Mouse (Mus musculus) heart, embryonic 10.5 days (tissue): Measurements from ENCODE around the gene R3hdm1. TPM values are rescaled to one million over a fixed set of nuclear protein-coding genes. Genes with fewer than 3 reads are reported as not detected.
A peak's percentile ranks its signal among the peaks of the same experiment; 100 is the strongest.
"Not testable (repeated sequence)": the region's sequence is repeated elsewhere in the genome, so short reads cannot be mapped to it uniquely, and the experiment has no call there.

Experiments
- DNase-seq: peaks from one replicate; pipeline ENCODE4 v3.0.0-alpha.2; 2017; ENCODE audit warnings: low spot score
- H3K27ac ChIP-seq: fragments of 300-500 bp; sonication (generic); 2 replicates; pipeline ENCODE4 v1.5.1; 2016; ENCODE audit warnings: mild to moderate bottlenecking
- H3K27me3 ChIP-seq: fragments of 300-500 bp; sonication (generic); 2 replicates; pipeline ENCODE4 v1.6.1; 2016; ENCODE audit warnings: mild to moderate bottlenecking; ENCODE audit not compliant: poor library complexity, insufficient read depth, severe bottlenecking
- H3K36me3 ChIP-seq: fragments of 300-500 bp; sonication (generic); 2 replicates; pipeline ENCODE4 v1.6.1; 2016; ENCODE audit warnings: mild to moderate bottlenecking, moderate library complexity
- H3K4me1 ChIP-seq: fragments of 300-500 bp; sonication (generic); 2 replicates; pipeline ENCODE4 v1.6.1; 2016; ENCODE audit warnings: mild to moderate bottlenecking
- H3K4me3 ChIP-seq: fragments of 300-500 bp; sonication (generic); 2 replicates; pipeline ENCODE4 v1.5.1; 2016; ENCODE audit warnings: mild to moderate bottlenecking, moderate library complexity
- H3K9me3 ChIP-seq: fragments of 300-500 bp; sonication (generic); 2 replicates; pipeline ENCODE4 v1.6.1; 2016; ENCODE audit warnings: mild to moderate bottlenecking, moderate library complexity
- WGBS: fragments of 180-500 bp; shearing (Covaris S2); methylation state at CpG from one replicate; pipeline ENCODE4 v1.1.7; 2016; 5-methylcytosine and 5-hydroxymethylcytosine counted together
- polyA plus RNA-seq: library from polyadenylated mRNA; unstranded; fragments of >200 nt; fragmentation: Nextera tagmentation; extraction: Ambion mirVana; gene quantifications from 2 replicates; pipeline ENCODE4 v1.2.1, GENCODE M21; 2016

Gene R3hdm1
- polyA plus RNA-seq, 1 experiment from 2014 or later = 62.3 TPM

- no peak for DNase-seq
- WGBS = 91% methylated on average over 1 of the region's 1 CpGs
- Histone ChIP-seq H3K9me3 (no peaks in the 10 kb centered on the region), H3K27me3 (no peaks in the 10 kb centered on the region), H3K36me3 (peaks cover 4% of the 10 kb centered on the region), H3K4me1 (no peaks in the 10 kb centered on the region), H3K4me3 (no peak overlapping the region), H3K27ac (no peak overlapping the region)
These were observed 24.5 kb upstream of the R3hdm1 start for GRCm38 (mm10) chr1:128078646-128079045.

- DNase-seq = no peak
- Histone ChIP-seq H3K36me3 (no peaks in the 10 kb centered on the region; the same call in 1 of the 2 replicates), H3K27me3 (no peaks in the 10 kb centered on the region), H3K4me3 (no peak overlapping the region), H3K4me1 (no peaks in the 10 kb centered on the region), H3K27ac (no peak overlapping the region), H3K9me3 (no peaks in the 10 kb centered on the region)
- 72% methylated on average over 5 of the region's 5 CpGs for WGBS
These were observed 22.0 kb upstream of the R3hdm1 start for GRCm38 (mm10) chr1:128080936-128081696.

- Histone ChIP-seq H3K4me3 (no peak overlapping the region), H3K9me3 (no peaks in the 10 kb centered on the region), H3K27ac (no peak overlapping the region), H3K4me1 (no peaks in the 10 kb centered on the region), H3K27me3 (no peaks in the 10 kb centered on the region), H3K36me3 (peaks cover 3% of the 10 kb centered on the region; the same call in 1 of the 2 replicates)
- WGBS = 76% methylated on average over 7 of the region's 7 CpGs
- DNase-seq = no peak
These were observed 21.2 kb upstream of the R3hdm1 start for GRCm38 (mm10) chr1:128081873-128082272.

DNA sequence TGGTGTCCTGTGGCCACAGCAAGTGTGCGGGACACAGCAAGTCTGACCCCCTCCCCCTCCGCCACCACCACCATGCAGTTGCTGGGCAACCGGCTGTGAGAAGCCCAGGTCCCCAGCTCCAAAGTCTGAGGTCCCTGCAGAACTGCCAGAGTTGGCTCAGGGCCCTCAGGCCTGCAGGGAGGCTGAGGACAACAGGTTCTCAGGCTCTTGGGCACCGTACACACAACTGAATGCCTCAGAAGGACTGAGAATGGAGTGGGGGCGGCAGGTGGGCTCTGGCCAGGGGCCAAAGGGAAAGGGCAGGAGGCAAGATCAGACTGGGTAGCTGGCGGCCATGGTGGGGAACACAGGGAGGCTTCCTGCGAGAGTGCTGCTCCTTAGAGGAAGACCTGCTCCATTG lies 20.3 kb upstream of the R3hdm1 start:
- no peak for DNase-seq
- Histone ChIP-seq H3K4me3 (no peak overlapping the region), H3K4me1 (no peaks in the 10 kb centered on the region), H3K36me3 (peaks cover 3% of the 10 kb centered on the region; the same call in 1 of the 2 replicates), H3K9me3 (no peaks in the 10 kb centered on the region), H3K27ac (0 out of 2 replicates have a peak overlapping the region, but pooled peaks have one; percentile 49), H3K27me3 (no peaks in the 10 kb centered on the region)
- 86% methylated on average over 7 of the region's 7 CpGs for WGBS

DNA sequence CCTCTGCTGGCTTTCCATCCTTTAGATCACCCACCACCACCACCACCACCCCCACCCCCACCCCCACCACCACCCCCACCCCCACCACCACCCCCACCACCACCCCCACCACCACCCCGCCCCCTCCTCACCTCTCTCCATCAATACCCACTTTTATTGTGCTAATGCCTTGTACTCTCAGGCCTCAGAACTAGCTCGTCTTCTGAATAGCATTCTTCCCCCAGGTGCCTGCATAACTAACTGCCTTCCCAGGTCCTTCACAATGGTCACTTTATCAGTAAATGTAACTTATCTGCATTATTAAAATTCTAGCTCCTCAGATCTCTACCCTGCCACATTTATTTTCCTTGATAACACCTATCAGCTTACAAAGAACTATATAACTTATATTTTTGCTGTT lies 8.4 kb upstream of the R3hdm1 start:
- DNase-seq = no peak

GRCm38 (mm10) chr1:128098309-128098708 lies 4.8 kb upstream of the R3hdm1 start:
- Histone ChIP-seq H3K27me3 (no peaks in the 10 kb centered on the region), H3K27ac (no peak overlapping the region), H3K9me3 (no peaks in the 10 kb centered on the region), H3K4me3 (no peak overlapping the region), H3K36me3 (no peaks in the 10 kb centered on the region), H3K4me1 (no peaks in the 10 kb centered on the region)
- no peak for DNase-seq
- 95% methylated on average over 1 of the region's 1 CpGs for WGBS

More for the DNA sequence above, 8.4 kb upstream of the R3hdm1 start:
- Histone ChIP-seq H3K4me1 (no peaks in the 10 kb centered on the region), H3K4me3 (no peak overlapping the region), H3K27me3 (no peaks in the 10 kb centered on the region), H3K27ac (no peak overlapping the region), H3K9me3 (no peaks in the 10 kb centered on the region), H3K36me3 (peaks cover 17% of the 10 kb centered on the region)
- 86% methylated on average over 1 of the region's 2 CpGs for WGBS

- H3K9me3 ChIP-seq = no peaks in the 10 kb centered on the region
- H3K36me3 ChIP-seq = no peaks in the 10 kb centered on the region
- peak overlapping the region; percentile 86 for H3K4me3 ChIP-seq
- DNase-seq = peak; percentile 87
- peak overlapping the region; percentile 91 for H3K27ac ChIP-seq
- WGBS = under 1% methylated on average over 15 of the region's 15 CpGs
- H3K4me1 ChIP-seq = peaks cover 8% of the 10 kb centered on the region
- no peaks in the 10 kb centered on the region for H3K27me3 ChIP-seq
These were observed 855 bp upstream of the R3hdm1 start for GRCm38 (mm10) chr1:128102251-128102640.

DNA sequence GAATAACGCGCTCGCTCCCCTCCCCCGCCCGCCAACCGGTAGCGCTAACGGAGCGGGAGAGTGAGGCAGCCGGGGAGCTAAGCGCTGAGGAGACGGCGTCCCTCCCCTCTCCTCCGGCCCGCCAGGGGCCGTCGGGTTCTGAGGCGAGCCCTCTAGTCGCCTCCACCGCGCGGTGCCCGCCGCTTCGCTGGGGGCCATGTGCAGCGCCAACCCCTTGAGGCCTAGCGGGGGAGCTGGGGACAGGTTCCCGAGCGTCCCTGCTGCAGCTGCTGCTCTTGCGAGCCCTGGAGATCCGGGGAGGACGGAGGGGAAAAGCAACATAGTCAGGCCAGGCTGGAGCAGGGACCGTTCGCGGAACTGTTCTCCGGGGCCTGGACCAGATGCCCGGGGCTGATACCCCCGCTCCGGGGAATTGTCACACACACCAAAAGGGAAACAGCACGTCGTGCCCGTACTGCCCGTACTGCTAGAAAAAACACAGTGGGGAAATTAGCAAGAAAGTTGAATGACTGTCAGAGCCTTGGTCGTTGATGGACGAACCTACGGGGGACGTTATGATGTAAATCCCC lies 503 bp downstream of the R3hdm1 start:
- H3K27me3 ChIP-seq = no peaks in the 10 kb centered on the region
- H3K9me3 ChIP-seq = no peaks in the 10 kb centered on the region
- peaks cover 8% of the 10 kb centered on the region for H3K4me1 ChIP-seq
- H3K4me3 ChIP-seq = peak overlapping the region; percentile 86
- H3K36me3 ChIP-seq = no peaks in the 10 kb centered on the region
- H3K27ac ChIP-seq = peak overlapping the region; percentile 91
- DNase-seq = no peak
- under 1% methylated on average over 46 of the region's 47 CpGs for WGBS

- WGBS = 89% methylated on average over 4 of the region's 4 CpGs
- no peaks in the 10 kb centered on the region for H3K27me3 ChIP-seq
- no peak overlapping the region for H3K27ac ChIP-seq
- no peak overlapping the region for H3K4me3 ChIP-seq
- H3K4me1 ChIP-seq = no peaks in the 10 kb centered on the region
- H3K9me3 ChIP-seq = no peaks in the 10 kb centered on the region
- DNase-seq = no peak
- peaks cover 9% of the 10 kb centered on the region; the same call in 1 of the 2 replicates for H3K36me3 ChIP-seq
These were observed 18.0 kb downstream of the R3hdm1 start for GRCm38 (mm10) chr1:128120913-128121627.

DNA sequence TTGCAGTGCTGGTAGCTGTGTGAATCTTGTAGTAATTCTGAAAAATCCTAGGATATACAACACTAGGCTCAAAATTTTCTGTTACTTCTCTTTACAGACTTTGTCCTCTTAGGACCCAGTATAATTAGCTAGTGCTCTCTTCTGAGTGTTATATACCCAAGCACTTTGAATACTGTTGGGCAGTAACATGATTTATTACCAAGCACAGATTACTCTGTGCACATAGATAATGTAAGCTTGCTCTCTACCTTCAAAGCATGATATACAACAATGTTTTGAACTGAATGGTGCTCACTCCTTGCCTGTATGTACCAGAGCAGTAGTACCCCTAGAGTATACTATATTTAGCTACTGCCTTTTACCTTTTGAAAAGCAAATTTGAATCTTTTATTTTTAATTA lies 33.1 kb downstream of the R3hdm1 start:
- not testable (repeated sequence) for H3K27me3 ChIP-seq, DNase-seq, H3K27ac ChIP-seq, H3K4me1 ChIP-seq, H3K36me3 ChIP-seq, H3K4me3 ChIP-seq, H3K9me3 ChIP-seq

DNA sequence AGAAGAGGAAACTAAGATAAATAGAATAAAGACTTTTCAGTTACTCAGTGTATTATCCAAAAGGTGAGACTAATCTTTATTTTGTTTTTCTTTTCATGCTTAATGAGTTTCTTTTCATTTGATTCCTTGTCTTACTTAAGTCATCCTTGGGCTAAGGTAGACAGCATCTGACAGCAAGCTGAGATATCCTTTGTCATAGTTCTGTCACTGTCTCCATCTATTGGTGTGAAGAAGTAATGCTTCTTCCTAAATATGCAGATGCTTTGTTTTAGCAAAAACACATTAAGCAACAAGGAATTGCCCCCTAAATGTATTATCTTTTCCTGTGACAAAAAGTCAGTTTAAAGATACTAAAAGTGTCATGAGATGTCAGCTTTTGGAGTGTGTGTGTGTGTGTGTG lies 37.9 kb downstream of the R3hdm1 start:
- DNase-seq = no peak
- Histone ChIP-seq H3K4me3 (no peak overlapping the region), H3K36me3 (no peaks in the 10 kb centered on the region), H3K27ac (no peak overlapping the region), H3K9me3 (no peaks in the 10 kb centered on the region), H3K4me1 (no peaks in the 10 kb centered on the region), H3K27me3 (no peaks in the 10 kb centered on the region)

DNA sequence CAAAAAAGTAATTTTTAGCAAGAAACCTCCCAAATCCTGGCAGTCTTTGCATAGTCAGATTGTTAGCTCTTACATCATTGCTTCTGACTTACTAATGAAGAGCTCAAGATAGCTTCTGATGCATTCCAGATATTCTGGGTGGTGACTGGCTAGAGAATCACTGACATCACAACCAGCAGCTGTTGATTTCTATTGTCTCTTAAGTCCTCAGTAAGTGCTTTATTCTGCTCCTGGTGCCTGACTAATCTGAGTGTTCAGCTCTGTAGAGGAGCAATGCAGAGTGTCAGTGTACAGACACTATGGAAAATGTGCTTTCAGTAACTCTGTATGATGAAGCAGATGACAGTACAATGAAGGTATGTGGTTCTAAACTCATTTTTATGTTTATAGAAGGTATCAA lies 38.6 kb downstream of the R3hdm1 start:
- Histone ChIP-seq H3K27ac (no peak overlapping the region), H3K27me3 (no peaks in the 10 kb centered on the region), H3K4me3 (no peak overlapping the region), H3K36me3 (no peaks in the 10 kb centered on the region), H3K4me1 (no peaks in the 10 kb centered on the region), H3K9me3 (no peaks in the 10 kb centered on the region)
- DNase-seq = no peak

DNA sequence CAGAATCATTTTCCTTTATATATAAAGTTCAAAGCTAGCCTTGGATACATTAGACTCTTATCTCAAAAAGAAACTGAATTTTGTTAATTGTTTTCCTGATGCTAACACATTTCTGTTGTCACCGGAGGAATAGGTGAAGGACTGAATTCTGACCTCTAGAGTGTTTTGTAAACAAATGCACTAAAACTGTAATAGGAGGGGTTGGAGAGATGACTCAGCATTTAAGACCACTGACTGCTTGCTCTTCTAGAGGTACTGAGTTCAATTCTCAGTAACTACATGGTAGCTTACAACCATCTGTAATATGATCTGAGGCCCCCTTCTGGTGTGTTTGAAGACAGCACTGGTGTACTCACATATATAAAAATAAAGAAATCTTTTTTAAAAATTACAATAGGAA lies 63.9 kb downstream of the R3hdm1 start:
- 96% methylated on average over 1 of the region's 1 CpGs for whole genome bisulfite sequencing

More for the DNA sequence above, 63.9 kb downstream of the R3hdm1 start:
- Histone ChIP-seq H3K27ac (no peak overlapping the region), H3K27me3 (no peaks in the 10 kb centered on the region), H3K4me3 (no peak overlapping the region), H3K4me1 (no peaks in the 10 kb centered on the region), H3K36me3 (0 out of 2 replicates have a peak, but pooled peaks cover 4% of the 10 kb centered on the region), H3K9me3 (no peaks in the 10 kb centered on the region)
- no peak for DNase-seq
